Mouse (Mus musculus) kidney, postnatal 25 days (tissue): ENCODE measurements around the gene Kptn.
A peak's percentile ranks its signal among the peaks of the same experiment; 100 is the strongest.

Experiments used
- DNase-seq, 2 experiments: peaks; one replicate each; pipeline ENCODE4 v3.0.0; 2021; ENCODE audit warnings: mixed read lengths in 2 of 2

Gene Kptn

DNA sequence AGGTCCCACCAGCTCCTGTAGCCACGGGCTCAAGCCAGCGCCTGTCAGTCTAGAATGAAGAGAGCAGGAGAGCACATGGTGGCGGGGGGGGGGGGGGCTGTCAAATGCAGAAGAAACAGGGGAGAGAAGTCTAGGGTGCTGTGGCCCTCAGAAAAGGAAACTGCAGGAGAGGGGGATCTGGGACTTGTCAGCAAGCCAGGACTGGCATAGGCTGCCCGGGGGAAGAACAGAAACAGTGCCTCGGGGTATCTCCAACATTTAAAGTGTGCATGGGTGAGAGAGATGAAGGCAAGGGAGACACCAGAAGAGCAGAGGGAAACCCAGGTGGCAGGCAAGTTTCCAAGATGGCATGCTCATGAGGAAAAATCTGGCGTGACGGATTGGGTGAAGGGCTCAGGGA is 42.3 kb downstream of the Kptn start:
- DNase-seq = no peak

DNA sequence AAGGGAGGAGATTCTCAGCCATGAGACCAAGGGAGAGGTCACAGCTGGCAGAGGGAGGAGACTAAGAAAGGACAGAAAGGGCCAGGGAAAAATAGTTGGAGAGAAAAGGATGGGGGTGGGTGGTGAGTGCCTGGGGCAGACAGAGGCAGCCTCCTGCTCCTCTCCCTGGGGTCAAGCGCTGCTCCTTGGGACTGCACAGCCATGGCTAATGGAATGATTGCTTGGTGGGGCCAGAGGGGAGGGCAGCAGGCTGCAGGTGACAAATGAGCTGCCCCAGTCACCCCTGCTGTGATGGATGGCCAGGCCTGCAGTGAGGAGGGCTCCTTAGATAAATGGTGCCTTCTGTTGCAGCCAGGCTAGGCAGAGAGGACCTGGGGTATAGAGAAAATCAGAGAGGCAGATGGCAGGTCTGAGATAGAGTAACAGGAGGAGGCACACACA is 52.5 kb downstream of the Kptn start:
- no peak for DNase-seq

DNA sequence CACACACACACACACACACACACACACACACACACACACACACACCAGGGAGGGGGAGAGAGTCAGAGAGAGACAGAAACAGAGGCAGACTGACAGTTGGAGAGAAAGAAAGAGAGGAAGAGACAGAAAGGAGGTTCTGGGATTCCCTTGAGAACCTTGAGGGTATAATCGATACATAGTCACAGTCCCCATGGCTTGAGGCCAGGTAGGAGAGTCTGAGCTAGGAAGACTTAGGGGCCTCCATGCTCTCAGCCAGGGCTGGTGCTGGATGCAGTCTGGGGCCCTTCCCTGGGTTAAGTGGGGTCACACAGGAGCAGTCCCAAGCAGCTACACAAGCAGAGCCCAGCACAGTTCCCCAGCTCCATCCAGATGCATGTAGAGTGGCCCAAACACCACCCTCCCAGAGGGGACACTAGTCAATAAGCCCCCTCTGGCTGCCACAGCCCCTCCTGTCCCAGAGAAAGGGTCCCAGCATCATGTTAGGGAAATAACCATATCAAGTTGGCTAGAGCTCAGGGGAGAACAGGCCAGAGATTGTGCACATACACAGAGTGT is 53.0 kb downstream of the Kptn start:
- no peak for DNase-seq

DNA sequence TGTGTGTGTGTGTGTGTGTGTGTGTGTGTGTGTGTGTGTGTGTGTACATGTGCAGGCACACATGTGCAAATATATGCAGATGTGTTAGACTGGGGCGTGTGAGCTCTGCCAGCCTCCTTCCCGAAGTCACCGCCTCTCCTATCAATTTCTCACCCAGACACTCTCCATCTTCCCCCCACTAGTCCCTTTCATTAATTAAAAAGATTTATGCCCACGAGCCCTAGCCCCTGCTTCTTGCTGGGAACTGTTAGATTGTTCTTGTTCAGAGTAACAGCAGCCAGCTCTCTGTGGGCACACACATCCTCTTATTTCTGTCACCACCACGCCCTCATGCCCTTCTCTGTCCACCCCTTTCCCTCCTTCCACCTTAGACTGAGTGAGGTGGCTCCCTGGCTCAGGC is 53.5 kb downstream of the Kptn start:
- no peak for DNase-seq

DNA sequence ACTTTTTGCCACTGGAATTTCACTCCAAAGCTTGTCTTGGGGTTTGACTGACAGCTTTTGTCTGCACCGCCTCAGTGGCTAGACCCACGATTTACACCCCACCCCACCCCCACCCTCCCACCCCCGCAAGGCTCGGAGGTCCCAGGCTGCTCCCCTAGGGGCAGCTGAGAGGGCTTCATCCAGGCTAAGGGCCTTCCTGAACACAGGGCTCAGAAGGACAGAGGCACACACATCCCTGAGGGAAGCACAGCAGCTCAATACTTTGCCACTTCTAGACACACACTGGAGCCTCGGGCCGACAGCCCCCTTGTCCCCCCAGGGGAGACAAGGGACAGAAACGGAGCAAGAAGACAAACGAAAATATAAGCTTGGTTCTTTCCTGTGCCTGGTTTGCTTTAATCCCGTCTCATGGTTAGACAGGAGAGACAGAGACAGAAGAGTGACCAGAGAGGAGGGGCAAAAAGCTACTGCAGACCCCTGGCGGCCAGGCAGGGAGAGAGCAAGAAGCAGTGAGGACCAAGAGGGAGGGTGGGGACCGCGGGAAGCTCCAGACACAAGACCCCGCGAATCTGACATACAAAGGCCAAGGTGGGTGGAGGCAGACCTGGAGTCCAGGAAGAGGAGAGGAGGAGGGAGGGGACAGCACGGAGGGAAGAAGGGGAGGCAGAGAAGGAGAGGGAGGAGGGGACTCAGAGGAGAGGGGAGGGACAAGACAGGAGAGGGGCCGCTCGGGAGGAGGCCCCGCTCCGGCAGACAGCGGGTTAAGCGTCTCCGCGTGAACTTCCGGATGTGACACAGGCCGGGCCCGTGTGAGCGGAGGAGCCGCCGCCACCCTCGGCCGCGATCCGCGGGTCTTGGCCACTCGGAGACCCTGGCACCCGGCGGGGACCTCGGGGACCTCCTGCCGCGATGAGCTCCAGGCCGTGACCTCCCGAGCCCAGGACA is 55.2 kb downstream of the Kptn start, which contains the start of gene Meis3:
TSS of gene Meis3 (plus strand) at position 494 of the 945 bp plus-strand sequence.
- peak; percentile 38 to 54 for DNase-seq

DNA sequence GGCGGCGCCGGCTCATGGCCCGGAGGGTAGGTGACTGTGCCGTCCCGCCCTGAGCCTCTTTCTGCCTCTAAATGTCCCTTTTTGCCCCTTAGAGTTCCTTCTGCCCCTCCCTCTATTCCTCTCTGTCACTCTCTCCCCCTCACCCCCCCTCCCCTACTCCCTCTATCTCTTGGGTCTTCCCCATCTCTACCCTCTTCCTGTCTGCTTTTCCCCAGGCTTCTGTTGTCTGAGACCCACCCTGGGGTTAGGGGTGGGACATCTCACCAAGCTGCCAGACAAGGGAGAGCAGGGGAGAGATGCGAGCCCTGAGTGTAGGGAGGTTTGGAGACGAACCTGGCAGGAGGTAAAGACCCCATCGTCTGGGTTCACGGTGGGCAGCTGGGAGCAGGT is 55.8 kb downstream of the Kptn start:
- no peak for DNase-seq
